In genomic region chr11:121421553-121422173, GRCm38 (mm10) we compare ENCODE assay signal across 8 mouse cellular contexts. TPM values are rescaled to one million over a fixed set of nuclear protein-coding genes. Genes with fewer than 3 reads are reported as not detected.
A peak's percentile ranks its signal among the peaks of the same experiment; 100 is the strongest.
DNase-seq lines count a peak whose midpoint lies in the region; ATAC-seq and TF ChIP-seq lines count a peak whose summit lies in the region.

No protein-coding gene starts in this region.

- DNase-seq in layer of hippocampus, adult 2 months (ENCODE audit: low spot score in 2 of 2) = no peak
- no peak for DNase-seq in layer of hippocampus, postnatal 10 days (ENCODE audit: low spot score in 2 of 2)
- DNase-seq in embryonic facial prominence, embryonic 14.5 days (ENCODE audit: low spot score) = no peak
- DNase-seq in limb, embryonic 11.5 days (ENCODE audit: low spot score) = no peak
- DNase-seq in embryo, embryonic 9.5 days (ENCODE audit: extremely low spot score) = no peak
- DNase-seq in spleen, postnatal 10 days (ENCODE audit: low spot score in 2 of 2) = no peak

- H3K9me3 ChIP-seq in embryonic facial prominence, embryonic 14.5 days (ENCODE audit: control insufficient read depth, low read length) = no peaks in the 10 kb centered on the region
- H3K9me3 ChIP-seq in limb, embryonic 11.5 days (ENCODE audit: control insufficient read depth, low read length) = no peaks in the 10 kb centered on the region
- no peaks in the 10 kb centered on the region for H3K9me3 ChIP-seq in midbrain, embryonic 15.5 days

- TF ChIP-seq CTCF in layer of hippocampus, adult 2 months (conservative IDR thresholded peaks at IDR 0.05) = no peak

- H3K27me3 ChIP-seq in embryonic facial prominence, embryonic 14.5 days (replicated peaks; ENCODE audit: control insufficient read depth, insufficient read depth, low read length) = no peaks in the 10 kb centered on the region
- no peaks in the 10 kb centered on the region for H3K27me3 ChIP-seq in limb, embryonic 11.5 days (ENCODE audit: control insufficient read depth, insufficient read depth, low read length)
- H3K27me3 ChIP-seq in midbrain, embryonic 15.5 days (replicated peaks) = no peaks in the 10 kb centered on the region

- peak overlapping the region; percentile 96 for H3K27ac ChIP-seq in layer of hippocampus, adult 2 months
- H3K27ac ChIP-seq in embryonic facial prominence, embryonic 14.5 days (replicated peaks; ENCODE audit: low read depth, low read length) = no peak overlapping the region
- no peak overlapping the region for H3K27ac ChIP-seq in limb, embryonic 11.5 days (replicated peaks; ENCODE audit: low read depth, low read length)
- H3K27ac ChIP-seq in midbrain, embryonic 15.5 days = peak overlapping the region; percentile 76

- H3K4me1 ChIP-seq in embryonic facial prominence, embryonic 14.5 days (ENCODE audit: control insufficient read depth, insufficient read depth, low read length) = peaks cover 11% of the 10 kb centered on the region
- no peaks in the 10 kb centered on the region for H3K4me1 ChIP-seq in limb, embryonic 11.5 days (ENCODE audit: control insufficient read depth, insufficient read depth, low read length)
- peaks cover 16% of the 10 kb centered on the region for H3K4me1 ChIP-seq in midbrain, embryonic 15.5 days

- H3K36me3 ChIP-seq in embryonic facial prominence, embryonic 14.5 days (ENCODE audit: control insufficient read depth, insufficient read depth, low read length) = no peaks in the 10 kb centered on the region
- H3K36me3 ChIP-seq in limb, embryonic 11.5 days (ENCODE audit: control insufficient read depth, insufficient read depth, low read length) = no peaks in the 10 kb centered on the region
- H3K36me3 ChIP-seq in midbrain, embryonic 15.5 days (replicated peaks) = no peaks in the 10 kb centered on the region

- WGBS in embryonic facial prominence, embryonic 14.5 days = 1% methylated on average over 24 of the region's 28 CpGs
- 1% methylated on average over 28 of the region's 28 CpGs for WGBS in limb, embryonic 11.5 days
- under 1% methylated on average over 28 of the region's 28 CpGs for WGBS in midbrain, embryonic 15.5 days

- H3K4me3 ChIP-seq in layer of hippocampus, adult 2 months = peak overlapping the region; percentile 94
- peak overlapping the region; percentile 84 for H3K4me3 ChIP-seq in embryonic facial prominence, embryonic 14.5 days (ENCODE audit: low read depth, low read length)
- H3K4me3 ChIP-seq in limb, embryonic 11.5 days (ENCODE audit: low read depth, low read length) = peak overlapping the region; percentile 78
- H3K4me3 ChIP-seq in midbrain, embryonic 15.5 days = peak overlapping the region; percentile 86

- peak overlapping the region; percentile 75 for H3K9ac ChIP-seq in embryonic facial prominence, embryonic 14.5 days (ENCODE audit: low read depth, low read length)
- peak overlapping the region; percentile 55 for H3K9ac ChIP-seq in limb, embryonic 11.5 days (ENCODE audit: low read length)
- H3K9ac ChIP-seq in midbrain, embryonic 15.5 days = peak overlapping the region; percentile 63

- peak; percentile 45 for ATAC-seq in embryonic facial prominence, embryonic 14.5 days (ENCODE audit: low read depth)
- ATAC-seq in limb, embryonic 11.5 days (ENCODE audit: insufficient number of reproducible peaks, low FRiP score, low TSS enrichment, low read depth) = no peak
- ATAC-seq in midbrain, embryonic 15.5 days (replicated peaks) = peak; percentile 81; the same call in 1 of the 2 replicates
- no peak; the same call in 1 of the 2 replicates for ATAC-seq in cerebellum, adult (ENCODE audit: insufficient number of reproducible peaks, low FRiP score, low TSS enrichment)

- H3K4me2 ChIP-seq in embryonic facial prominence, embryonic 14.5 days (ENCODE audit: low read depth, low read length) = peak overlapping the region; percentile 82
- H3K4me2 ChIP-seq in limb, embryonic 11.5 days (ENCODE audit: low read depth, severe bottlenecking) = peak overlapping the region; percentile 79
- H3K4me2 ChIP-seq in midbrain, embryonic 15.5 days = peak overlapping the region; percentile 90

RNA-seq across cellular contexts. Expression of gene Fn3krp, which starts 0.5 kb away (rescaled TPM):
- total RNA-seq in layer of hippocampus, adult 2 months (2021) = 10 to 100 TPM; 52.9 to 55.4 TPM
- total RNA-seq in layer of hippocampus, postnatal 10 days (2021) = 10 to 100 TPM; 29.9 to 32.0 TPM
- polyA plus RNA-seq in embryonic facial prominence, embryonic 14.5 days (2014; fragmentation: Nextera tagmentation; extraction: Ambion mirVana) = 5.4 and 6.6 TPM in 2 replicates
- 7.8 and 8.3 TPM in 2 replicates for polyA plus RNA-seq in limb, embryonic 11.5 days (2014; fragmentation: Nextera tagmentation; extraction: Ambion mirVana)
- polyA plus RNA-seq in midbrain, embryonic 15.5 days (2015; fragmentation: Nextera tagmentation; extraction: Ambion mirVana) = 10.0 and 10.1 TPM in 2 replicates

RNA-seq across cellular contexts. Expression of gene Fn3k, which starts 13.1 kb away (rescaled TPM):
- total RNA-seq in layer of hippocampus, adult 2 months (2021) = 10 to 100 TPM; 40.7 to 43.5 TPM
- 10 to 100 TPM; 12.2 to 16.4 TPM for total RNA-seq in layer of hippocampus, postnatal 10 days (2021)
- polyA plus RNA-seq in embryonic facial prominence, embryonic 14.5 days (2014; fragmentation: Nextera tagmentation; extraction: Ambion mirVana) = 2.4 and 3.7 TPM in 2 replicates
- 0.45 and 0.55 TPM in 2 replicates for polyA plus RNA-seq in limb, embryonic 11.5 days (2014; fragmentation: Nextera tagmentation; extraction: Ambion mirVana)
- 4.4 and 5.0 TPM in 2 replicates for polyA plus RNA-seq in midbrain, embryonic 15.5 days (2015; fragmentation: Nextera tagmentation; extraction: Ambion mirVana)

RNA-seq across cellular contexts. Expression of gene Tbcd, which starts 30.1 kb away (rescaled TPM):
- 10 to 100 TPM; 39.5 to 40.3 TPM for total RNA-seq in layer of hippocampus, adult 2 months (2021)
- 10 to 100 TPM; 60.4 to 65.8 TPM for total RNA-seq in layer of hippocampus, postnatal 10 days (2021)
- polyA plus RNA-seq in embryonic facial prominence, embryonic 14.5 days (2014; fragmentation: Nextera tagmentation; extraction: Ambion mirVana) = 38.8 and 40.3 TPM in 2 replicates
- 35.4 and 36.3 TPM in 2 replicates for polyA plus RNA-seq in limb, embryonic 11.5 days (2014; fragmentation: Nextera tagmentation; extraction: Ambion mirVana)
- polyA plus RNA-seq in midbrain, embryonic 15.5 days (2015; fragmentation: Nextera tagmentation; extraction: Ambion mirVana) = 61.8 and 64.8 TPM in 2 replicates

RNA-seq across cellular contexts. Expression of gene Rab40b, which starts 33.6 kb away (rescaled TPM):
- 10 to 100 TPM; 64.8 to 69.4 TPM for total RNA-seq in layer of hippocampus, adult 2 months (2021)
- total RNA-seq in layer of hippocampus, postnatal 10 days (2021) = 10 to 100 TPM; 40.6 to 44.8 TPM
- 34.7 and 43.7 TPM in 2 replicates for polyA plus RNA-seq in embryonic facial prominence, embryonic 14.5 days (2014; fragmentation: Nextera tagmentation; extraction: Ambion mirVana)
- polyA plus RNA-seq in limb, embryonic 11.5 days (2014; fragmentation: Nextera tagmentation; extraction: Ambion mirVana) = 2.5 and 3.3 TPM in 2 replicates
- polyA plus RNA-seq in midbrain, embryonic 15.5 days (2015; fragmentation: Nextera tagmentation; extraction: Ambion mirVana) = 11.4 and 11.9 TPM in 2 replicates

Comparison
In these comparisons a context has a peak if more than half of its experiments do, and no peak if none do; other contexts are left out.
1. H3K27ac ChIP-seq: peak in layer of hippocampus, adult 2 months (single experiment) and midbrain, embryonic 15.5 days (single experiment); none in embryonic facial prominence, embryonic 14.5 days (single experiment) and limb, embryonic 11.5 days (single experiment).
2. ATAC-seq: peak in embryonic facial prominence, embryonic 14.5 days (single experiment) and midbrain, embryonic 15.5 days (single experiment); none in limb, embryonic 11.5 days (single experiment) and cerebellum, adult (single experiment).
3. Peak in every context shown above with its lines, with median percentiles within 50 percentile points of each other: H3K4me3 ChIP-seq, H3K4me2 ChIP-seq and H3K9ac ChIP-seq.